Mouse (Mus musculus) kidney, adult 8-10 months (tissue): ENCODE data around the gene Sema3c.

Experiments
- DNase-seq, 2 experiments: peaks; one replicate each; pipeline ENCODE4 v3.0.0; 2022

The Sema3c gene

GRCm38 (mm10) chr5:17648865-17649542 lies 74.9 kb downstream of the Sema3c start:
- no peak for DNase-seq

DNA sequence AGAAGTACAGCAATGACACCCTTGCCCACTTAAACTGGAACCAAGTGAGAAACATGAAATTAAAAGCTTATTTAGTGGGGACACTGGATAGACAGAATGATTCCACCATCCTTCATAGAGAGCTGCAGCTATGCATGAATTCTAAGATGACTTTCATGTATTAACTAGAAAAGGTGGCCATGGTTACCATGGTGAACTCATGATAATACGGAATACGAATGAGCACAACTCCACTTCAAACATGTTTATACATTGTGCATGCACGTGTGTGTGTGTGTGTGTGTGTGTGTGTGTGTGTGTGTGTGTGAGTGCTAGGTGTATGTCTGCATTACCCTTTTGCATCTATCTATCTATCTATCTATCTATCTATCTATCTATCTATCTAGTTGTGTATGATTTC lies 87.1 kb downstream of the Sema3c start:
- DNase-seq, result no peak

DNA sequence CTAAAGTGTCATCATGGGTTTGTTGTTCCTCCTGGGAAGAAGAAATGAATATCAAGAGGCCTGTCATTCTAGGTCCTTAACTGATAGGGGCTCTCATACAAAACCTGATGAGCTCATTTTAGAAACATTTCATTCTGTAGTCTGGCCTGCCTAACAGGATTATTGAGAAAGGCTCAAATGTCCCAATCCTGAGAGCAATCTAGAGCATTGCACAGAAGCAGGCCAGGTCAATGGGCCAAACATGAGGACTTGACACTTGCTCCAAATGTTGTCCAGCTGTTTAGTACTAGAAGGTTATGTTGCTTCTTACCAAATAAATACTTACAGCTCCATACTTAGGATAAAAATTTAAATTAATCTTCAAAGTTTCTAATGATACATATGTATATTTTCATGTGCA lies 97.3 kb downstream of the Sema3c start:
- DNase-seq, result no peak

DNA sequence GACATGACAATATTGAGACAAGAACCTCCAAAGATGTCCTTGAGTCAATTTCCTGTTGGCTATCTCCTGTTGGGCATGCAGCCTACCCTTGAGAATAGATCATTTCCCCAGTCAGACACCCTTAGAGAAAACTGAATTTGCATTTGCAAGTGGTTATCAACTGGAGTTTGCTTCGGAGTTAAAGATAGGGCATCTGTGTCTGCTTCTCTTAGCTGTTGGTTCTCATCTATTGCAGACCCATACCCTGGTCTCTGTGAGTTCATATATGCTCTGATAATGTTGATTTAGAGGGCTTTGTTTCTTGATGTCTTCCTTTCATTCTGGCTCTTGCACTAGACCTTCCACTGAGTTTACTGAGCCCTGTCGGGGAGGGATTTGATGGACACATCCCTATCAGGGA lies 106.8 kb downstream of the Sema3c start:
- DNase-seq, result no peak

GRCm38 (mm10) chr5:17689121-17689520 lies 115.0 kb downstream of the Sema3c start:
- DNase-seq, result peak in 1 of 2 experiments; percentile 3

DNA sequence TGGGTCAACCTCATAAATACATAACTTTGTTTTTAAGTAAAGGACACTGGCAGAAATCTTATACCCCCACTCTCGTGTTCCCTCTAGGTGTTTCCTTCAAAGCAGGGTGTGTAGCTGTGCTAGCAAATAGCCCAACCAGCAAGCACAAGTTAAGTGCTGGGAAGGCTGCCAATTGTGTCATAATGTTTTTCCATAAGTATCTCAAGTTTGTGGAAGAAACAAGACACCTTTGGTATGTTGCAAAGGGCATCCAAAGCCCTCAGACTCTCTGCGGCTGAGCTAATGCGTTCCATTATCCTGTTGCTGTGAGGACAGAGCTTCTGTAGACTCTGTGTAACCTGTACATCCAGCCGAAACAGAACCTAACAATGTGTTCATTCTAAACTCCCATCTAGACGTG lies 115.5 kb downstream of the Sema3c start:
- peak; percentile 9 to 28 for DNase-seq

DNA sequence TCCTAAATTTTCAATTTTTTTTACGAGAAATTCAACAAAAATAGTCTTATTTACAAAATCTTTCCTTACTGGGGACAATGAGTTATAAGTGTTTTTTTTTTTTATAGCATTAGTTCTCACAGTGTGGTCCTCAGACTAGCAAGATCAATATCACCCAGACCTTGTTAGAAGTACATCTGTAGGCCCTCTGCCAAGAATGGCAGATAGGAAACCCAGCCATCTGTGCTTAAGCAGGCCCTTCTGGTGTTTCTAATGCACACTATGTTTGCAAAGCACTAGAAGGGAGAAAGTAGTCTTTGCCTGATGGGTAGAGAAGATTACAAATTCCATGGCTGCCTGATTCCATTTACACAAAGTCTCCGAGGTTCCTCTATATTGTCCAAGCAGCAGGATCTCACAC lies 121.3 kb downstream of the Sema3c start:
- DNase-seq, result no peak

GRCm38 (mm10) chr5:17698905-17699304 lies 124.8 kb downstream of the Sema3c start:
- no peak for DNase-seq

GRCm38 (mm10) chr5:17704160-17704559 lies 130.1 kb downstream of the Sema3c start:
- DNase-seq, result no peak

DNA sequence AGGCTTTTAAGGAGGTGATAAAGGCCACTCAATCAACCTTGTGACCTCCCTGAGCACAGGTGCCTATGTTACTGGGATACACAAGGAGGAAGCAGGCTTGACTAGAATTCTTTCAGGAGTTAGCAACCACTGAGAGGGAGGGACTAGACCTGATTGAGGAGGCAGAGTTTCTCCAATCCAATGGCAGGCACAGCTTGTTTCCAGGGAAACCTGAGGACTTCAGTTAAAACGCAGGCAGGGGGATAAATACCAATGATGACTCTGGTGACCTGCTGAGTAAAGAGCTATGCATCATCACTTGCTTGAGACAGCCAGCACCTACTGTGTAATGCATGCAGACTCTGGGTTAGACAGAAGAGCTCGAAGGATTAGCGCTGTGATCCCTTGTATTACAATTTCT lies 133.0 kb downstream of the Sema3c start:
- DNase-seq, result no peak

DNA sequence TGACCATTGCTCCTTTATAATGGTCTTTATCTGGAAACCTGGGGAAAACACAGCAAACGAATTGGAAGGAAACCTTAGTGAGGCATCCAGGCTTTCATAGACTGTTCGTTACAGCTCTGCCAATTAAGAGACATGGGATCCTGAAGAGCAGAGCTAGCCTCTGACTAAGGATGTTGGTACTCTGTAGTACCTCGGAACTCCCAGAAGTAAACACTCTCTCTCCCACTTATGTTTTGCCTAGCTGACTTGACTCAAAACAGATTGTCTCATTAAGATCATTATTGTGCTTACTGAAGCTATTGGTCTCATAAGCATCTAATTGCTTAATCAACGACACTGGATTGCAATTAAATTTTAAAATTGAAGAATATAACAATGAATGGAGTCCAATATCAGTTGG lies 138.3 kb downstream of the Sema3c start:
- no peak for DNase-seq

DNA sequence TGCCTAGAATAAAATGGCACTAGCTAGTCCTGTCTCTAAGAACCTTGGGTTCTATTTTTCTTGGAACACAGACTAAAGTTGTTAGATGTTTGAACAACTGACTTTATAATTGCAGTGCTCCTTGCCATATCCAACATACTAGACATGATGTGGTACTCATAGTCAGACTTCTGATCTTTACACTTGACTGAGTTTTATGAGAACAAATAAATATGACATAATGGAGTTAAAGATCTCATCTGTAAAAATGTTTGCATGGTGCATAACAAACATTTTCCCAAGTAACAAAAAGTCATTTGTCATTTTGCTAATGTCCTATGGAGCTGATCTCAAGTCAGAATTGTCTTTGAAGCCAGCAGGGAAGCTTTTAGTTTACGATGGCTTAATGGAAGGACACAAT lies 141.1 kb downstream of the Sema3c start:
- DNase-seq, result no peak

DNA sequence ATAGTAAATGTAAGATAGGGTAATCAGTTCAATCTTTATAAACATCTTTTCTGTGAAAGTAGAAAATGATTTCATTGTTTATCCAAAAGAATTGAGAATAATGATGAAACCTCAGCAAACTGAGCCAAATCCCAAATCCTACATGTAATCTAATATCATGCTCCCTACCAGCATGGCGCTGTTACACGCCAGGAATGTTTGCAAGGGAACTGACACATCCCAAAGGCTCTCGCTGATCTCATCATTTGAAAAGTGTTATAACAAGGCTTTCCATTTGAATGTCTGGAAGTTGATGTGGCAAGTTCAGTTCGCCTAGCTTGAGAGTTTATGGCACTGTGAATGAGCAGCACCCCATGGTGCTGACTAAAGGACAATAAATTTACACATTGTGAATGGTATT lies 145.9 kb downstream of the Sema3c start:
- DNase-seq, result no peak

DNA sequence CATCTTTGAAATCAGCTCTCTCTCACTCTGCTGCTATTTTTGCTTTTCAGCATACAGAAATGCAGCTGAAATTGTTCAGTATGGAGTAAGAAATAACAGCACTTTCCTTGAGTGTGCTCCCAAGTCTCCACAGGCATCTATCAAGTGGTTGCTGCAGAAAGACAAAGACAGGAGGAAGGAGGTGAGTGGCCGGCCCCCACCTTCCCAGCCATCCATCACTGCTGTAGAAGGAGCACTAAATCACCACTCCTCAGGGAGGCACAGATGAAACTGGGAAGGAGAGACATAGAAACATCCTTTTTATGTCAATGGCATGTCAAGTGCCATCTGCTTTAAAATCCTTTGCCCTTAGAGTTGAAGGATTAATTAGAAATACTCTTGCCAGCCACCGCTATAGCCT lies 149.9 kb downstream of the Sema3c start:
- DNase-seq, result no peak

DNA sequence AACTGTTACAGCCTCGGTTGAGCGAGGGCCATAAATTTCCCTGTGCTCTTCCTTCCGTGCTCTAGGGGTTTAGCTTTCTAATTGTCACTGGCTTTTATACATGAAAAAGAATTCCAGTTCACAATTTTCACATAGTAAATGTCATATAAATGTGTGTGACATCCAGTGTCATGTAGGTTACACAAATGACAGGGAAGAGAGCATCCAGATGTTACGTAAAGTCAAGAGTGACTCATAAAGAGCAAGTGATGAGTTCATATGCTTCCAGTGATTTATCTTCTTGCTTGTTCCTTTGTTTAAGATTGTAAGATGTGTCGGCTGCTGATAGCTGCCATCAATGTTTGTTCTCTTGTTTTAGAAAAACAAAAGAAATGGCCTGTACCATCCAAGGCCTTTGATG lies 154.0 kb downstream of the Sema3c start:
- DNase-seq, result no peak

DNA sequence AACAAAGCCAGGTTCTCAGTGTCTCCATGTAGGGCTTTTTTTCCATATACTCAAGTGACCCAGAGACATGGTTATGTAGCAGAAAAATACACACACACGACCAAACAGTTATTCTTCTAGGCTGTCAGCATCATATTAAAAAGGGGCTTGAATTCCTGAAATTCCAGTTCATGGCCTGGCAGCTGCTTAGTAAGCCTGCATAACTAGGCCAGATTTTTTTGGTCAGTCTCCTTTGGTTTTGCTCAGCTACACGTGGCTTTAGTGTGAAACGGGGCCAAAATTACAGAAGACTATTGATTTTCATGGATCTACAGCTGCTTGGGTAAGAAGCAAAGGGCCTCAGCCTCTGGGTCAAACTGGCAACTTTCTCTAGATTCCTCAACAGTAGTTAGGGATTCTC lies 165.7 kb downstream of the Sema3c start:
- no peak for DNase-seq

DNA sequence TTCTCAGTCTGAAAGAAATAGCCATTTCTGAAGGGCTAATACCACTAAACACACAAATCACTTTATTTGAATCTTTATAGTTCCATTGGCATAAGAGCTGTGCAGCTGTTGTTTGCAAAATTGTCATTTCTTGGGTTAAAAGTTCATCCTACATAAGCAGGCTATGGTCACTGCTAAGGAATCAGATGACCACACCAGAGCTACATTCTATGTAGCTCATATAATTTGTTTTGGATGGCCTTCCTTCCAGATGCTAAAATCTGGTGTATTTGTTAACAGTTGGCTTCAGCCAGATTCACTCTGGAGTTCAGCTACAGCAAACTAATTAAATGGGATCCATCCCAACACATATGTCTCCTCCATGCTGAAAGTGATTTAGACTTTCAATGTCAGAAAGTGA lies 172.4 kb downstream of the Sema3c start:
- no peak for DNase-seq

- DNase-seq, result no peak
Measured at GRCm38 (mm10) chr5:17747143-17747542, 173.1 kb downstream of the Sema3c start.

DNA sequence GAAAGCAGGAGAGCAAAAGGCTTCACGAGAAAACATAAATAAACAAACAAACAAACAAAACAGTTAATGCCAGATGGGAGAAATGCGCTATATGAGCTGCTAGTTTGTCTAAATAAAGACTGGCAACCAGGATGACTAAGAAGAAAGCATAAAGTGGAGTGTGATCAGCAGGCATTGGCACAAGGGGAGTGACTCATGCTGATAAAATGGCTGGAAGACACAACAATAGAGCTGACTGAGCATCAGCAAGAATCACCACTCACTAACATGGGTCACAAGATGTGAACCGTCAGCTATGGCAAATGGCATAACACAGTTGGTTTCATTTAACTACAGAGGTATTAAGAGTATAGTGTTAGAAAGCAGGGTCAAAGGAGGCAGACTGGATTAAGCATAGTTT lies 174.2 kb downstream of the Sema3c start:
- DNase-seq, result no peak

DNA sequence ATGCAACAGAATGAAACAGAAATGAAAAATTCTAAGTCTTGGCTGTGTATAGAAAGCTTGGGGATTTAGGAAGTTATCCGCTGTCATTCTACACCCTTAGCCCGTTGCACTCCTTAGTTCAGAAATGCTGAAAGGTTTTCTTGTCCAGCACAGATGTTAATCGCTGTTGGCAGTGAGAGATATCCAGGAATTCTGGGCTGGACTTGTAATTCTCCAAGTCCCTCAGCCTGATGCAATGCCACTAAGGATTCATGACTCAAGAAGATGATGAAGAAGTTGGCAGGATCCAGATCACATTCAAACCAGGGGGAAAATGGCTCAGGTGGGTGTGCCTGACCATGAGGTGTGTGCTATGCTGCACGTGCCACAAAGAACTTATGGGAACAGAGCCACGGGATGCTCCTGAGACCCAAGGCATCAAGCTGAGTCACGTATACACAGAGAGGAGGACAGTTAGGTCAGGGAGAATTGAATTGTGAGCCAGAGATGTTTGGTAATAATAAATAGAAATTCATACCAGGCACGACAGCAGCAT lies 179.5 kb downstream of the Sema3c start:
- DNase-seq, result no peak

DNA sequence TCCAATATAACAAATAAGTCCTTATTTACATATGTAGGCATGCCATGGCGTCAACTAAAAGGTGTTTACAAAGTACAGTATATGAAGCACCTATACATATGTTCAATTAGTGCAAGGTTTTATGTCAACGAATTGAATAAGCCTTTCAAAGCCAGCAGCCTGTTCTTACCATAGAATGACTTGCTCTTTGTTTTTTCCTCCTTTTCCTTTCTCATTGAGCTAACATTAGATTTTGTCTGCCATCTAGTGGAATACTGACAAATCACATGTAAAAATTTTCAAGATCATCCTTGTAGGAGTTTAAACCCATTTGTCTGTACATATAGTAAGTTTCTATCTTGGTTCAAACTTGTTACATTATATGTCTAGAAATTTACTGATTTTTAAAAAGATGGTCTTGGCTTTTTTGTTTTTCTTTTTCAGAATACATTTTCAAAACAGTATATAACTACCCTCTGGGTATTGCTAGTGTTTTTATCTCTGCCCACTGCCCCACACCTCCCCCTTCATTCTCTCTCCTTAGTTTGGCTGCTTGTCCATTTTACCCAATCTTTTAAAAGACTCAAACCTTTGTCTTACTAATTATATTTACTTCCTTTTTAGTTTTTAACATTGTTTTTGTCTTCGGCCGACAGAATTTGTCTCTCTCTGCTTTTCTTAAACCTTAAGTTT lies 192.1 kb downstream of the Sema3c start:
- DNase-seq, result peak in 1 of 2 experiments; percentile 3

GRCm38 (mm10) chr5:17770328-17770727 lies 196.2 kb downstream of the Sema3c start:
- DNase-seq, result no peak

GRCm38 (mm10) chr5:17776571-17776970 lies 202.5 kb downstream of the Sema3c start:
- peak in 1 of 2 experiments; percentile 2 for DNase-seq
